Mouse (Mus musculus): ENCODE results near the gene Rxylt1. TPM values are rescaled to one million over a fixed set of nuclear protein-coding genes. Genes with fewer than 3 reads are reported as not detected.
A peak's percentile ranks its signal among the peaks of the same experiment; 100 is the strongest.

The Rxylt1 gene
- 32.8 and 34.7 TPM in 2 replicates for polyA plus RNA-seq (2016; fragmentation: Nextera tagmentation; extraction: Ambion mirVana)

- peak within 1 kb of the TSS; percentile 78 for H3K4me3 ChIP-seq
- peak within 1 kb of the TSS; percentile 92 for H3K27ac ChIP-seq (replicated peaks)
- WGBS: under 1% methylated on average over 48 of the region's 48 CpGs
- peaks cover 15% of the 10 kb centered on the region; the same call in 1 of the 2 replicates for H3K36me3 ChIP-seq
- peaks cover 14% of the 10 kb centered on the region for H3K4me1 ChIP-seq
- no peaks in the 10 kb centered on the region for H3K27me3 ChIP-seq (ENCODE audit: low read depth, poor library complexity, severe bottlenecking)
- DNase-seq (ENCODE audit: low spot score): peak; percentile 97
- H3K9me3 ChIP-seq (replicated peaks): no peaks in the 10 kb centered on the region
Measured at GRCm38 (mm10) chr10:122096980-122097844, at the start of gene Rxylt1. Gene Rxylt1, minus strand, starts transcription at chr10:122097371.

GRCm38 (mm10) chr10:122121290-122121970 lies 24.3 kb upstream of the Rxylt1 start:
- peak; percentile 27 for DNase-seq (ENCODE audit: low spot score)
- Histone ChIP-seq H3K9me3 (replicated peaks) (no peaks in the 10 kb centered on the region), H3K4me1 (peaks cover 12% of the 10 kb centered on the region), H3K27me3 (ENCODE audit: low read depth, poor library complexity, severe bottlenecking) (peaks cover 16% of the 10 kb centered on the region), H3K4me3 (peak overlapping the region; percentile 48), H3K27ac (replicated peaks) (0 out of 2 replicates have a peak overlapping the region, but pooled peaks have one; percentile 55), H3K36me3 (no peaks in the 10 kb centered on the region)
- 58% methylated on average over 20 of the region's 21 CpGs for whole genome bisulfite sequencing

- peaks cover 12% of the 10 kb centered on the region for H3K4me1 ChIP-seq
- no peaks in the 10 kb centered on the region for H3K9me3 ChIP-seq (replicated peaks)
- peak; percentile 43 for DNase-seq (ENCODE audit: low spot score)
- peaks cover 16% of the 10 kb centered on the region for H3K27me3 ChIP-seq (ENCODE audit: low read depth, poor library complexity, severe bottlenecking)
- H3K27ac ChIP-seq (replicated peaks): peak overlapping the region; percentile 55; the same call in 1 of the 2 replicates
- 42% methylated on average over 16 of the region's 16 CpGs for WGBS
- peak overlapping the region; percentile 48 for H3K4me3 ChIP-seq
- H3K36me3 ChIP-seq: no peaks in the 10 kb centered on the region
Measured at GRCm38 (mm10) chr10:122120500-122121289, 23.5 kb upstream of the Rxylt1 start.

- H3K27me3 ChIP-seq (ENCODE audit: low read depth, poor library complexity, severe bottlenecking): peaks cover 16% of the 10 kb centered on the region
- no peak for DNase-seq (ENCODE audit: low spot score)
- no peaks in the 10 kb centered on the region for H3K36me3 ChIP-seq
- 83% methylated on average over 6 of the region's 6 CpGs for WGBS
- peaks cover 12% of the 10 kb centered on the region for H3K4me1 ChIP-seq
- H3K27ac ChIP-seq (replicated peaks): no peak overlapping the region
- no peaks in the 10 kb centered on the region for H3K9me3 ChIP-seq (replicated peaks)
- H3K4me3 ChIP-seq: no peak overlapping the region
Measured at GRCm38 (mm10) chr10:122119451-122119850, 22.3 kb upstream of the Rxylt1 start.

- Histone ChIP-seq H3K27me3 (ENCODE audit: low read depth, poor library complexity, severe bottlenecking) (peaks cover 7% of the 10 kb centered on the region; the same call in 1 of the 2 replicates), H3K27ac (replicated peaks) (no peak overlapping the region), H3K9me3 (replicated peaks) (no peaks in the 10 kb centered on the region), H3K36me3 (no peaks in the 10 kb centered on the region), H3K4me3 (no peak overlapping the region), H3K4me1 (peaks cover 12% of the 10 kb centered on the region)
- 93% methylated on average over 11 of the region's 11 CpGs for WGBS
- no peak for DNase-seq (ENCODE audit: low spot score)
Measured at GRCm38 (mm10) chr10:122116636-122117035, 19.5 kb upstream of the Rxylt1 start.

- Histone ChIP-seq H3K27ac (replicated peaks) (no peak overlapping the region), H3K27me3 (ENCODE audit: low read depth, poor library complexity, severe bottlenecking) (no peaks in the 10 kb centered on the region)
- WGBS: 84% methylated on average over 3 of the region's 3 CpGs
Measured at GRCm38 (mm10) chr10:122106633-122107028, 9.5 kb upstream of the Rxylt1 start.

GRCm38 (mm10) chr10:122105889-122106632 lies 8.9 kb upstream of the Rxylt1 start:
- no peak for DNase-seq (ENCODE audit: low spot score)
- no peaks in the 10 kb centered on the region for H3K9me3 ChIP-seq (replicated peaks)
- no peak overlapping the region for H3K27ac ChIP-seq (replicated peaks)
- WGBS: 71% methylated on average over 10 of the region's 10 CpGs
- H3K27me3 ChIP-seq (ENCODE audit: low read depth, poor library complexity, severe bottlenecking): no peaks in the 10 kb centered on the region
- no peaks in the 10 kb centered on the region for H3K36me3 ChIP-seq
- H3K4me1 ChIP-seq: no peaks in the 10 kb centered on the region
- no peak overlapping the region for H3K4me3 ChIP-seq

More at GRCm38 (mm10) chr10:122106633-122107028, 9.5 kb upstream of the Rxylt1 start:
- H3K9me3 ChIP-seq (replicated peaks): no peaks in the 10 kb centered on the region
- no peaks in the 10 kb centered on the region for H3K4me1 ChIP-seq
- no peak overlapping the region for H3K4me3 ChIP-seq
- no peaks in the 10 kb centered on the region for H3K36me3 ChIP-seq
- DNase-seq (ENCODE audit: low spot score): no peak

GRCm38 (mm10) chr10:122105407-122105806 lies 8.2 kb upstream of the Rxylt1 start:
- no peaks in the 10 kb centered on the region for H3K36me3 ChIP-seq
- peak; percentile 47 for DNase-seq (ENCODE audit: low spot score)
- H3K27ac ChIP-seq (replicated peaks): no peak overlapping the region
- H3K9me3 ChIP-seq (replicated peaks): no peaks in the 10 kb centered on the region
- H3K4me1 ChIP-seq: no peaks in the 10 kb centered on the region
- H3K27me3 ChIP-seq (ENCODE audit: low read depth, poor library complexity, severe bottlenecking): no peaks in the 10 kb centered on the region
- no peak overlapping the region for H3K4me3 ChIP-seq
- 4% methylated on average over 3 of the region's 3 CpGs for WGBS

GRCm38 (mm10) chr10:122102675-122103074 lies 5.5 kb upstream of the Rxylt1 start:
- Histone ChIP-seq H3K4me1 (0 out of 2 replicates have a peak, but pooled peaks cover under 1% of the 10 kb centered on the region), H3K4me3 (no peak overlapping the region), H3K27ac (replicated peaks) (no peak overlapping the region), H3K9me3 (replicated peaks) (no peaks in the 10 kb centered on the region), H3K27me3 (ENCODE audit: low read depth, poor library complexity, severe bottlenecking) (no peaks in the 10 kb centered on the region), H3K36me3 (no peaks in the 10 kb centered on the region)
- WGBS: 85% methylated on average over 5 of the region's 5 CpGs
- no peak for DNase-seq (ENCODE audit: low spot score)

- Histone ChIP-seq H3K27me3 (ENCODE audit: low read depth, poor library complexity, severe bottlenecking) (no peaks in the 10 kb centered on the region), H3K4me3 (peak overlapping the region; percentile 78), H3K27ac (replicated peaks) (peak overlapping the region; percentile 92), H3K36me3 (peaks cover 18% of the 10 kb centered on the region), H3K4me1 (peaks cover 14% of the 10 kb centered on the region), H3K9me3 (replicated peaks) (no peaks in the 10 kb centered on the region)
- DNase-seq (ENCODE audit: low spot score): no peak
- WGBS: under 1% methylated on average over 48 of the region's 48 CpGs
Measured at GRCm38 (mm10) chr10:122096462-122096979, 650 bp downstream of the Rxylt1 start.

- Histone ChIP-seq H3K4me1 (peaks cover 3% of the 10 kb centered on the region), H3K9me3 (replicated peaks) (peaks cover 33% of the 10 kb centered on the region), H3K27me3 (ENCODE audit: low read depth, poor library complexity, severe bottlenecking) (no peaks in the 10 kb centered on the region), H3K4me3 (no peak overlapping the region), H3K36me3 (peaks cover 78% of the 10 kb centered on the region), H3K27ac (replicated peaks) (no peak overlapping the region)
- DNase-seq (ENCODE audit: low spot score): no peak
- 100% methylated on average over 1 of the region's 1 CpGs for WGBS
Measured at GRCm38 (mm10) chr10:122090472-122090871, 6.7 kb downstream of the Rxylt1 start.

Data from midbrain, embryonic 10.5 days (tissue).